Mouse (Mus musculus) megakaryocyte, embryonic 14.5 days (primary cell): ENCODE measurements around the gene Mlycd. TPM values are rescaled to one million over a fixed set of nuclear protein-coding genes. Genes with fewer than 3 reads are reported as not detected.

Experiments
- H3K27me3 ChIP-seq: replicated peaks from 2 replicates; pipeline ENCODE3; 2012; ENCODE audit warnings: inconsistent platforms
- H3K36me3 ChIP-seq: replicated peaks from 2 replicates; pipeline ENCODE3; 2012; ENCODE audit warnings: low read length, inconsistent platforms, mixed read lengths
- H3K4me1 ChIP-seq: 2 replicates; pipeline ENCODE4 v1.6.1; 2012; ENCODE audit warnings: inconsistent platforms
- H3K4me3 ChIP-seq: replicated peaks from 2 replicates; pipeline ENCODE3; 2012; ENCODE audit warnings: moderate library complexity, mild to moderate bottlenecking, inconsistent platforms
- H3K9me3 ChIP-seq: 2 replicates; pipeline ENCODE4 v1.6.1; 2012; ENCODE audit warnings: inconsistent platforms
- FLI1 ChIP-seq: IDR thresholded peaks from 2 replicates; pipeline ENCODE4 v1.6.1; 2012; ENCODE audit warnings: low read length, inconsistent platforms, mixed read lengths
- GATA1 ChIP-seq: IDR thresholded peaks from 3 replicates; pipeline ENCODE4 v1.6.1; 2012; ENCODE audit warnings: mixed read lengths, low read length, inconsistent platforms, borderline replicate concordance
- polyA plus RNA-seq: library from polyadenylated mRNA; stranded (reverse); fragments of >175 nt; gene quantifications from 2 replicates; pipeline ENCODE4 v1.2.3, GENCODE M21; 2012; ENCODE audit warnings: low replicate concordance; ENCODE audit not compliant: insufficient read depth

The Mlycd gene
- polyA plus RNA-seq, 1 experiment: 25.3 TPM

DNA sequence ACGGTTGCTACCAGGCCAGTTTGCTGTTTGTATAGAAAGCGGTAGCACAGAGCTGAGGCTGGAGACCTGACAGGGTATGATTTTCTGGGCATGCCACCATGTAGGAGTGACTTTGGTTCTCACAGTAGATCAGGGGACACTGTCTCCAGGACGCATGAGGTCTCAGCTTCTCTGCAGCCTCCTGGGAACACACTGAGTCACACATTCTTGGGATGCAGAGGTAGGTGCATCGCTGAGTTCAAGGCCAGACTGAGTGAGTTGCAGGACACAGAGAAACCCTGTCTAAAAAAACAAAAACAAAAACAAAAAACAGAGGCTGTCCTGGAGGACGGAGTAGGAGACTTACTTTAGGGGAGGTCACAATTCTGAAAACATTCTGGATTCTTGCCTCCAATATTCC is 58.2 kb downstream of the Mlycd start:
- H3K4me1 ChIP-seq: no peaks in the 10 kb centered on the region; the same call in 1 of the 2 replicates
- no peak for TF ChIP-seq FLI1
- TF ChIP-seq GATA1: no peak
- no peaks in the 10 kb centered on the region for H3K9me3 ChIP-seq
- no peaks in the 10 kb centered on the region for H3K36me3 ChIP-seq
- no peak overlapping the region for H3K4me3 ChIP-seq
- H3K27me3 ChIP-seq: peaks cover 90% of the 10 kb centered on the region

DNA sequence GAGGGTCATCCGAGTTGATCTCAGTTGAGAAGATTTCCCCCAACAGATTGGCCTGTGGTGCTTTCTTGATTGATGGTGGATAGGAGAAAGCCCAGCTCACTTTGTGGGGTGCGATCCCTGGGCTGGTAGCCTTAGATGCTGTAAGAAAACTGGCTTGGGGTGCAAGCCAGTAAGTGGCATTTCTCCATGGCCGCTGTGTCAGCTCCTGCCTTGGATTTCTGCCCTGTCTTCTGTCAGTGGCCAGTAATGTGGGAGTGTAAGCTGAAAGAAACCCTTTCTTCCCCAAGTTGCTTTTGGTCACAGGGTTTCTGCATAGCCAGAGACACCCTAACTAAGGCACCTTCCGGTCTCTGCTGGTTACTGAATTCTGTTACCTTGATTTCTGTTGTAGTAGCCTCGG is 61.4 kb downstream of the Mlycd start:
- Histone ChIP-seq H3K9me3 (no peaks in the 10 kb centered on the region), H3K36me3 (no peaks in the 10 kb centered on the region), H3K27me3 (peaks cover 73% of the 10 kb centered on the region), H3K4me3 (no peak overlapping the region), H3K4me1 (no peaks in the 10 kb centered on the region)
- no peak for TF ChIP-seq FLI1
- TF ChIP-seq GATA1: no peak

DNA sequence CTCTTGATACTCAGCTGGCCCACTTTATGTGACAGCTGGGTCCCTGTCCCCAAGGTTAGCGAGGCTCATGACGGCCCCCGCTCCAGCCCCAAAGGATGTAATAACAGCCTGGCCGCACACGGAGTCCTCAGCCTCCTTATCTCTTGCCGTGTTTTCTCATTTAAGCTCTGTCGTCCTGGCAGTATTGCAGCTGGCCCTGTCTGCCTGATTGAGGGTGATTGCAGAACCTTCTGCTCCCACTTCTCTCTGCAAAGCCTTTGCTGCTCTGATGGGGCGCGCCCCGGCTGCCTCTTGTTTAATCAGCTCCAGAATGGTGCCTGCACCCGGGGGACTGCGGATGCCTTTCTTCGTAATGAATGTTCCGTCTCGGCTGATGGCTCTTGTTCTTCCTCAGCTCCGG is 65.0 kb downstream of the Mlycd start:
- Histone ChIP-seq H3K9me3 (no peaks in the 10 kb centered on the region), H3K4me1 (no peaks in the 10 kb centered on the region), H3K4me3 (no peak overlapping the region), H3K36me3 (no peaks in the 10 kb centered on the region), H3K27me3 (peaks cover 71% of the 10 kb centered on the region)
- TF ChIP-seq FLI1 (no peak), GATA1 (no peak)

Other genes with a start within 250 kb of the Mlycd start
- 10.0 and 98.3 TPM in 2 replicates for gene Hsbp1, start 50.4 kb upstream of the Mlycd start, polyA plus RNA-seq
- gene Osgin1, start 39.2 kb downstream of the Mlycd start, polyA plus RNA-seq: 6.3 and 11.2 TPM in 2 replicates
- gene Necab2, start 51.8 kb downstream of the Mlycd start, polyA plus RNA-seq: not detected in 2 replicates
- not detected in 2 replicates for gene Slc38a8, start 106.8 kb downstream of the Mlycd start, polyA plus RNA-seq
- gene Mbtps1, start 163.9 kb downstream of the Mlycd start, polyA plus RNA-seq: 27.0 and 63.9 TPM in 2 replicates
- 24.5 and 29.2 TPM in 2 replicates for gene Hsdl1, start 180.3 kb downstream of the Mlycd start, polyA plus RNA-seq
- not detected in 2 replicates for gene Dnaaf1, start 180.4 kb downstream of the Mlycd start, polyA plus RNA-seq
- 17.5 and 54.6 TPM in 2 replicates for gene Taf1c, start 210.3 kb downstream of the Mlycd start, polyA plus RNA-seq
- not detected in 2 replicates for gene Adad2, start 217.9 kb downstream of the Mlycd start, polyA plus RNA-seq
- gene Kcng4, start 240.8 kb downstream of the Mlycd start, polyA plus RNA-seq: not detected in 2 replicates